Mouse (Mus musculus): ENCODE results near the gene Slc7a6os.

Slc7a6os gene

GRCm38 (mm10) chr8:106177594-106177993 is 33.1 kb downstream of the Slc7a6os start:
- no peak for DNase-seq (ENCODE audit: low spot score)

GRCm38 (mm10) chr8:106176891-106177290 is 33.8 kb downstream of the Slc7a6os start:
- DNase-seq (ENCODE audit: low spot score), result no peak

GRCm38 (mm10) chr8:106173566-106173965 is 37.2 kb downstream of the Slc7a6os start:
- DNase-seq (ENCODE audit: low spot score), result no peak

- no peak for DNase-seq (ENCODE audit: low spot score)
These were observed 40.7 kb downstream of the Slc7a6os start for GRCm38 (mm10) chr8:106169934-106170480.

GRCm38 (mm10) chr8:106169017-106169933 is 41.5 kb downstream of the Slc7a6os start:
- DNase-seq (ENCODE audit: low spot score), result no peak

- peak; percentile 46 for DNase-seq (ENCODE audit: low spot score)
These were observed 42.2 kb downstream of the Slc7a6os start, which contains the start of gene Slc7a6 for GRCm38 (mm10) chr8:106168356-106169016. TSS of gene Slc7a6 (plus strand) at chr8:106168857.

- no peak for DNase-seq (ENCODE audit: low spot score)
These were observed 45.3 kb downstream of the Slc7a6os start for GRCm38 (mm10) chr8:106165460-106165859.

- DNase-seq (ENCODE audit: low spot score), result no peak
These were observed 47.5 kb downstream of the Slc7a6os start for GRCm38 (mm10) chr8:106163251-106163650.

- no peak for DNase-seq (ENCODE audit: low spot score)
These were observed 50.9 kb downstream of the Slc7a6os start for GRCm38 (mm10) chr8:106159876-106160275.

- no peak for DNase-seq (ENCODE audit: low spot score)
These were observed 52.4 kb downstream of the Slc7a6os start for GRCm38 (mm10) chr8:106158381-106158780.

GRCm38 (mm10) chr8:106157419-106157818 is 53.3 kb downstream of the Slc7a6os start:
- no peak for DNase-seq (ENCODE audit: low spot score)

GRCm38 (mm10) chr8:106152876-106153275 is 57.9 kb downstream of the Slc7a6os start:
- DNase-seq (ENCODE audit: low spot score), result no peak

- no peak for DNase-seq (ENCODE audit: low spot score)
These were observed 59.7 kb downstream of the Slc7a6os start for GRCm38 (mm10) chr8:106151041-106151440.

All from urinary bladder, postnatal 10 days (tissue).